Mouse (Mus musculus) hindbrain, embryonic 13.5 days (tissue): ENCODE data around the gene Zdhhc7. TPM values are rescaled to one million over a fixed set of nuclear protein-coding genes. Genes with fewer than 3 reads are reported as not detected.

ENCODE experiments used
- ATAC-seq: fragments of 200-750 bp; cut with Nextera tagmentation; 2 replicates; pipeline ENCODE4 v1.8.0; 2017; ENCODE audit warnings: moderate TSS enrichment; ENCODE audit not compliant: low FRiP score
- H3K27ac ChIP-seq: fragments of 300-500 bp; sonication (generic); 2 replicates; pipeline ENCODE4 v1.5.1; 2015; ENCODE audit warnings: inconsistent platforms, mild to moderate bottlenecking, moderate library complexity
- H3K27me3 ChIP-seq: fragments of 300-500 bp; sonication (generic); 2 replicates; pipeline ENCODE4 v1.6.1; 2015; ENCODE audit warnings: mild to moderate bottlenecking, inconsistent platforms
- H3K36me3 ChIP-seq: fragments of 300-500 bp; sonication (generic); 2 replicates; pipeline ENCODE4 v1.6.1; 2015; ENCODE audit warnings: mild to moderate bottlenecking, inconsistent platforms
- H3K4me1 ChIP-seq: fragments of 300-500 bp; sonication (generic); replicated peaks from 2 replicates; pipeline ENCODE4 v1.6.1; 2015; ENCODE audit warnings: inconsistent platforms
- H3K4me2 ChIP-seq: fragments of 300-500 bp; sonication (generic); 2 replicates; pipeline ENCODE4 v1.6.1; 2015; ENCODE audit warnings: inconsistent platforms, mild to moderate bottlenecking, moderate library complexity
- H3K4me3 ChIP-seq: fragments of 300-500 bp; sonication (generic); 2 replicates; pipeline ENCODE4 v1.5.1; 2015; ENCODE audit warnings: mild to moderate bottlenecking, inconsistent platforms
- H3K9ac ChIP-seq: fragments of 300-500 bp; sonication (generic); 2 replicates; pipeline ENCODE4 v1.6.1; 2015; ENCODE audit warnings: mild to moderate bottlenecking, inconsistent platforms
- H3K9me3 ChIP-seq: fragments of 300-500 bp; sonication (generic); 2 replicates; pipeline ENCODE4 v1.6.1; 2016; ENCODE audit warnings: inconsistent platforms
- WGBS: fragments of 180-500 bp; shearing (Covaris S2); methylation state at CpG from one replicate; pipeline ENCODE4 v1.1.7; 2015; 5-methylcytosine and 5-hydroxymethylcytosine counted together
- polyA plus RNA-seq: library from polyadenylated mRNA; unstranded; fragments of >200 nt; fragmentation: Nextera tagmentation; extraction: Ambion mirVana; gene quantifications from 2 replicates; pipeline ENCODE4 v1.2.1, GENCODE M21; 2015

The Zdhhc7 gene
- polyA plus RNA-seq, 1 experiment from 2014 or later: 27.9 TPM

DNA sequence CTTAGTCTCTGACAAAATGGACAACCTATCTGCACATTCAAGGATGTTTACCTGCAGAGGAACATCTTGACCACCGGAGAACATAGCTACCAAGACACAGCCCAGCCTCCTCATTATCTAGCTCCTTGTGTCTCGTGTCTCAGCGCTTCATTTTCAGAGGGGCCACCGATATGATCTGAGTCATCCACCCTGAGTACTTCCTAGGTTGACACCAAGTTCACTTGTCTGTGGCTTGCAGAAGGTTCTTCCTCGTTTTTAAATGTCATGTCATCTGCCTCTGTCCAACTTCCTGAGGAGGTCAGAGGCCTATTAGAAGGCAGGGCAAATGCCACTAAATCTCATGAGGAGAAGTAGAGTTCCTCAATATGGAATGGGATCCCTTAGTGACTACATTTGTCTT is 11.3 kb upstream of the Zdhhc7 start:
- Histone ChIP-seq H3K9ac (no peak overlapping the region), H3K4me2 (no peak overlapping the region), H3K4me3 (no peak overlapping the region), H3K36me3 (peaks cover 3% of the 10 kb centered on the region; the same call in 1 of the 2 replicates), H3K27ac (no peak overlapping the region), H3K4me1 (peaks cover 17% of the 10 kb centered on the region), H3K9me3 (no peaks in the 10 kb centered on the region), H3K27me3 (peaks cover 29% of the 10 kb centered on the region)
- 86% methylated on average over 5 of the region's 5 CpGs for WGBS
- ATAC-seq: no peak

DNA sequence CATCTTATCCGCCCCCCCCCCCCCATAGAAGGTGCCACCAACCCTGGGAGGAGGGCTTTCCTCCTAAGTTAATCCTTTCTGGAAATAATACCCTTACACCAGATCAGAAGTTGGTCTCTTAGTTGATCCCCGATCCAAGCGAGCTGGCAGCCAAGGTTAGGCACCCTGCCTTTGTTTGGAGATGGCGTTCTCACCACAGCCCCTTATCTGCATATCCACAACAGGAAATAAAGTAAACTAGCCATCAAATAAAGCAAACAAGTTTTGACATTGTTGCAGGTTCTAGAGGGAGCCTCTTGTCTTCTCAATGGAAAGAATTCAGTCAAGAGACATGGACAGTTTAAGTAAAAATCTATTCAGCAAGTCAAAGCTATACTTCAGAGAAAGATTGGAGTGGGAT is 10.1 kb upstream of the Zdhhc7 start:
- no peak overlapping the region for H3K4me2 ChIP-seq
- no peak overlapping the region for H3K27ac ChIP-seq
- peaks cover 3% of the 10 kb centered on the region; the same call in 1 of the 2 replicates for H3K36me3 ChIP-seq
- WGBS: 66% methylated on average over 4 of the region's 4 CpGs
- no peak overlapping the region for H3K9ac ChIP-seq
- ATAC-seq: no peak
- no peak overlapping the region for H3K4me3 ChIP-seq
- peaks cover 17% of the 10 kb centered on the region for H3K4me1 ChIP-seq
- no peaks in the 10 kb centered on the region for H3K9me3 ChIP-seq
- peaks cover 20% of the 10 kb centered on the region for H3K27me3 ChIP-seq

DNA sequence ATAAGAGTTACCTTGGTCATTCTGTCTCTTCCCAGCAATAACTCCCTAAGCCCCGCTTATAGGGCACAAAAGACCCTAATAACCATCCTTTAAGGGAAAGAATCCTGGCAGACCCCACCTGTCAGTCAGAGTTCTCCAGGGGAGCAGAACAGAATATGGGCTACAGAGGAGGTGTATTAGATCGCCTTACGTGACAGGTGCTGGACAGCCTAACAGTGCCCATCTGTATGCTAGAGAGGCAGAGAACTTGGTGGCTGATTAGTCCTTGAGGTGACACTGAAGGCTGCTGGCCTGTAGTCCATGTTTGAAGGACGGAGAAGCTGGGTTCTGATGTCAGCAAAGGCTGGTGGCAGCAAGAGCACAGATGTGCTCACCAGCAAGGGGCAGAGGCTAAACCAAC is 9.7 kb upstream of the Zdhhc7 start:
- no peak for ATAC-seq
- Histone ChIP-seq H3K4me1 (peaks cover 17% of the 10 kb centered on the region), H3K4me3 (no peak overlapping the region), H3K27ac (no peak overlapping the region), H3K4me2 (no peak overlapping the region), H3K9ac (no peak overlapping the region), H3K27me3 (peaks cover 16% of the 10 kb centered on the region), H3K9me3 (no peaks in the 10 kb centered on the region), H3K36me3 (peaks cover 3% of the 10 kb centered on the region; the same call in 1 of the 2 replicates)
- 90% methylated on average over 4 of the region's 4 CpGs for WGBS

DNA sequence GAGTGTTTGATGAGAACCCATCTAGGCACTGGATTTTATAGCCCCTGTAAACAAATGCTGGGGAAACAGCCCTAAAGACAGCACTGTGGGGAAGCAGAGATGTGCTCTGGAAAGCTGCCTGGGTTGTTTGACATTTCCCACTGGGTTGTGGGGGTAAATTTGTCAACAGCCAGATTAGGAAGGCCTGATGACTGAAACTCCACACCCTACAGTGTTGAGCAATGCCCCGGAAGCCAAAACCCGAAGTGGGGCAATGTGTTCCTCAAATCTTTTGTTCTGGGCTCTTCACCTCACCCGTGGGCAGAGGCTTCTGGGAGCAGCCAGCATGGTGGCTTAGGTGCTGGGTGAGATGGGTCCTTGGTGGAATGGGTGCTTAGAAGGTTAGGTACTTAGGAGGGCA is 7.9 kb upstream of the Zdhhc7 start:
- no peak overlapping the region for H3K4me2 ChIP-seq
- H3K9ac ChIP-seq: no peak overlapping the region
- H3K36me3 ChIP-seq: peaks cover 5% of the 10 kb centered on the region
- 70% methylated on average over 3 of the region's 3 CpGs for WGBS
- no peaks in the 10 kb centered on the region for H3K9me3 ChIP-seq
- no peak overlapping the region for H3K27ac ChIP-seq
- no peak overlapping the region for H3K4me3 ChIP-seq
- ATAC-seq: no peak
- H3K27me3 ChIP-seq: no peaks in the 10 kb centered on the region; the same call in 1 of the 2 replicates
- peaks cover 12% of the 10 kb centered on the region for H3K4me1 ChIP-seq

DNA sequence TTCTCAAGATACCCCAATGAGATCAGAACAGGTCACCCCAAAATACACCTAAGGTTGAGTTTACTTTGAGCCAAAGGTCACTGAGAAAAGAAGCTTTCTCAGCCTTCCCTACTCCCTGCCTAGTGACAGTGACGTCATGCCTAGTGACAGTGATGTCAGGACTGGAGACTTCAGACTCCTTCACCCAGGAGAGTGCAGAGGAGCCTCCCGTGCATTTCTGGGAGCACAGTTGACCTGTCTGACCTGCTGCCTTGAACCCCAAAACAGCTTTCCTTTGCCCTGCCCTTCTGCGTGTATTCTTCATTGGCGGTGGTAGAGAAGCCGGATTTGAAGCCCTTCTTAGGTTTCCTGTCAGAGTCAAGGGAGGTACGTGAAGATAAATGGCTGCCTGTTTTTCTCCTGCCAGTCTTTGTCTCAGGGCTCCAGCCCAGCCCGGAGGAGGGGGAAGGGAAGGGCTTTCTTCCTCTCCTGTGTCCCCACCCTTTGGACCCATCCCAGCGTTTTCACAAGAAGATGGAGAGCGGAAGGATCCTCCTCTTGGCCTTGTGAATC is 3.5 kb upstream of the Zdhhc7 start:
- Histone ChIP-seq H3K9ac (no peak overlapping the region), H3K4me3 (no peak overlapping the region), H3K9me3 (no peaks in the 10 kb centered on the region), H3K4me1 (peaks cover 35% of the 10 kb centered on the region), H3K4me2 (no peak overlapping the region), H3K36me3 (peaks cover 5% of the 10 kb centered on the region), H3K27ac (no peak overlapping the region; the same call in 1 of the 2 replicates), H3K27me3 (no peaks in the 10 kb centered on the region; the same call in 1 of the 2 replicates)
- no peak for ATAC-seq
- 70% methylated on average over 9 of the region's 9 CpGs for whole genome bisulfite sequencing

DNA sequence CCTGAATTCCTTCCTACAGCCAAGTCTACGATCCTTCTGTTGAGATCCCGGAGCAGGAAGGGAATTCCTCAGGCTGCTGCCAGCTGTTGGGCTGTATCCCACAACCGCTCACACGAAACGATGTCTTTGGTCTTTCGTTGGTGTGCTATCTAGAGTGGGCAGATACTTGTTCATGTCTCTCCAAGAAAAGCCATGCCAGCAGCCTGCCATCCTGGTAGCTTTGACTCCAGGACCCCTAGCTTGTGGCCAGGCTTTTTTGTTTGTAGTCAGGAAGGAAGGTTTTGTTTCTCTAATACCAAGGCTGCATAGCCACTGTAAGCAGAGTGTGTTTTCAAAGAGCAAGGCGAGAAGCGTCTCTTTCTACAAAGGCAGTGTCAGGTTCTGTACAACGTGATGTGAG is 2.6 kb upstream of the Zdhhc7 start:
- no peaks in the 10 kb centered on the region for H3K9me3 ChIP-seq
- peaks cover 43% of the 10 kb centered on the region for H3K4me1 ChIP-seq
- no peak overlapping the region for H3K9ac ChIP-seq
- no peak overlapping the region for H3K4me2 ChIP-seq
- no peaks in the 10 kb centered on the region for H3K27me3 ChIP-seq
- no peak overlapping the region for H3K4me3 ChIP-seq
- 90% methylated on average over 9 of the region's 9 CpGs for whole genome bisulfite sequencing
- ATAC-seq: no peak
- peaks cover 5% of the 10 kb centered on the region for H3K36me3 ChIP-seq
- H3K27ac ChIP-seq: no peak overlapping the region

DNA sequence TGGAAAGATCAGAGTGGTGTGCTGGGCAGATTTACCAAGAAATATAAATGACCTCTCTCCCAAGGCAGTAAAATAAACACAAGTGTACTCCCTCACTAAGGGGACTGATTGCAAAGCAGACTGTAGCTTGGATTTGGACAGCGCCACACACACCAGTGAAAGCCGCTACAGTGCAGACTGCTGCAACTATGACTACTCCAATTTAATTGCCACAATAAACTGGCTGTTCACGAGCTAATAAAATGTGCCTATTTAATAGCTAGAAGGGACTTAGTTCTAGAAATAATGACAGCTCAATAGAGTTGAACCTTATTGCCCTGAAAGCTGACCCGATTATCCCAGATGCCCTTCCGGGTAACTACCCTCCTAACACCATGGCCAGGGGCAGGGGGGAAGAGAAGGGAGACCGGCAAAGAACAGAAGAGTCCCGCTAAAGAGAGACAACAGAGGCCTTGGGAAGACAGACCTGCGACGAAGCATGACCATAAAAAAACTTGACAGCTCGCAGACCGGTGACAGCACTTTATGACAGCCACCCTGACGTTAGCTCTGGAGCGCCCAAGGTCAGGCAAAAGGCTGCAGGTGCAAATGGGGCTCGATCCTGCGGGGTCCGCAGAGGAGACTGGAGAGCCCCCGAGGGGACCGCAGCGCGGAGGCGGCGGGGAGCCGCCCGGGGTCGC is 754 bp downstream of the Zdhhc7 start:
- H3K9ac ChIP-seq: peak overlapping the region; percentile 96
- peak overlapping the region; percentile 94 for H3K4me2 ChIP-seq
- peaks cover 2% of the 10 kb centered on the region; the same call in 1 of the 2 replicates for H3K36me3 ChIP-seq
- H3K4me1 ChIP-seq: peaks cover 47% of the 10 kb centered on the region
- H3K9me3 ChIP-seq: no peaks in the 10 kb centered on the region
- H3K27ac ChIP-seq: peak overlapping the region; percentile 94
- 8% methylated on average over 25 of the region's 25 CpGs for WGBS
- H3K27me3 ChIP-seq: no peaks in the 10 kb centered on the region
- H3K4me3 ChIP-seq: peak overlapping the region; percentile 97
- 0 out of 2 replicates have a peak, but pooled peaks have one; percentile 21 for ATAC-seq

DNA sequence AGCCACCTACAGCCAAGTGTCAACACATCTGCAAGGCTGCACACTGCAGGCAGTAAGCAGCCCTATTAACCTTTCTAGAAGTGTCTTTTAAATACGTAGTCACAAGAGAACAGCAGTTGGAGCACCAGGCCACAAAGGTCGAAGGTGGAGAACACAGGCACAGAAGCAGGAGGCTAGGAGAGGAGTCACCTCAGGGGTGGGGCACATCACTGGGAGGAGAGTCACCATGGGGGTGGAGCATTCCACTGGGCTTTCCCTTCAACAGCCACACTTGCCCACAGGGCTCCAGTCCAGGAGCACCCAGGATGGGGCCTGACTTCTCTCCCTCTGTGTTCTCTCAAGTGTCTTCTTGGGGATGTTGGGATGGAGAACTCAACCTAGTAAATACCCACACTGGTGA is 4.8 kb downstream of the Zdhhc7 start:
- ATAC-seq: no peak
- Histone ChIP-seq H3K36me3 (peaks cover 29% of the 10 kb centered on the region), H3K9ac (no peak overlapping the region), H3K4me1 (peaks cover 27% of the 10 kb centered on the region), H3K4me2 (no peak overlapping the region), H3K27me3 (no peaks in the 10 kb centered on the region), H3K27ac (no peak overlapping the region), H3K4me3 (no peak overlapping the region), H3K9me3 (no peaks in the 10 kb centered on the region)
- WGBS: 77% methylated on average over 2 of the region's 2 CpGs

DNA sequence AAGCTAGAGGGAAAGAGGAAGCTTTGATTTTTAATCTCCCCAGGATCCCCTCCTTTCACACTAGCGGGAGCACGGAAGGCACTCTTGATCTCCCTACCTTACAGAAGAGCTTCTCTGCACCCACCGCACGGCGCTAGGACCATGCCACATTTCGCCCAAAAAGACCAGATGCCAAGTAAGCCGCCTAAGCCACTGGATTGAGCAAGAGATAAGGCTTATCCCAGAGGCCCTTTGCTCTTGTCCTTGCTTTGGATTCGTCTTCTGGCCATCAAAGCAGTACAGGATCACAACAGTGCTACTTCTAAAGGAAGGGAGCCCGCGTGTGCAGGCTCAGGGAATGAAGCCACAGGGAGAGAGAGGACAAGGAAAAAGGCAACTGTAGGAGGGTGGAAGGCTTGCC is 6.5 kb downstream of the Zdhhc7 start:
- Histone ChIP-seq H3K9ac (peak overlapping the region; percentile 13; the same call in 1 of the 2 replicates), H3K4me3 (no peak overlapping the region), H3K27me3 (no peaks in the 10 kb centered on the region), H3K9me3 (no peaks in the 10 kb centered on the region), H3K4me1 (peaks cover 18% of the 10 kb centered on the region), H3K4me2 (no peak overlapping the region), H3K27ac (no peak overlapping the region), H3K36me3 (peaks cover 44% of the 10 kb centered on the region)
- no peak for ATAC-seq
- 92% methylated on average over 10 of the region's 10 CpGs for WGBS

DNA sequence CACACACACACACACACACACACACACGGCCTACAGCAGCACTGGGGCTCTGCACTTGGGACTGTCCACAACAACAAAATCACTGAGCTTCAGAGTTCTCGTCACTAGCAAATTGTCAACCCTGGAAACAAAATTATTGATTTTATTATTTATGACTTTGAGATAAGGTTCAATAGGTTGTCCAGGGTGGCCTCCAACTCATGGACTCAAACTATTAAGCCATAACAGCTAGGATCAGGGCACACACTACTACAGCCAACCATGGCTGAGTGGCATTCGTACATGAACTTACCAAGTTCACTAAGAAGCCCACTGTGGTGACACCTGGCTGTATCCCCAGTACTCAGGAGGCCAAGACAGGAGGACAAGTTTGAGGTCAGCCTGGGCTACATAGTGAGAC is 8.2 kb downstream of the Zdhhc7 start:
- H3K4me2 ChIP-seq: no peak overlapping the region
- H3K27me3 ChIP-seq: no peaks in the 10 kb centered on the region
- H3K36me3 ChIP-seq: peaks cover 54% of the 10 kb centered on the region
- H3K4me3 ChIP-seq: no peak overlapping the region
- no peak for ATAC-seq
- H3K9me3 ChIP-seq: no peaks in the 10 kb centered on the region
- no peak overlapping the region for H3K27ac ChIP-seq
- WGBS: 89% methylated on average over 3 of the region's 3 CpGs
- 0 out of 2 replicates have a peak, but pooled peaks cover 5% of the 10 kb centered on the region for H3K4me1 ChIP-seq
- no peak overlapping the region for H3K9ac ChIP-seq

DNA sequence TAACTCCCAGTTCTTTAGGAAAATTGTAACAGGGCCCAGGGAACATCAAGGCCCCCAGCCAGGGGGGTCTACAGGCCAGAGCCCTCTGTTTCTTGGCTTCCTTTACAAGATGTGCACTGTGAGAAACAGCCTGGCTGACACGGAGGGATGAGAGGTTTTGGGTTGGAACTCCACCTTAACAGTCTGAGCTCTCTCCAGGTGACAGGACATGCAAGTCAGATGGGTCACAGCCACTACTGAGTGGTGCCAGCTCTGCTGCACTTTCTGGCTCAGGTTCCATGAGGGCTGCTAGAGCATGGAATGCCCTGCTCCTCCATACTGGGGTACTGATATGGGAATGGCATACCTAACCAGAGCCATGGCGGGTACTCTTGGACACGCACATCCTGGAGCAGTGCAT is 10.2 kb downstream of the Zdhhc7 start:
- Histone ChIP-seq H3K4me1 (0 out of 2 replicates have a peak, but pooled peaks cover 5% of the 10 kb centered on the region), H3K36me3 (peaks cover 74% of the 10 kb centered on the region), H3K9ac (no peak overlapping the region), H3K27ac (no peak overlapping the region), H3K4me2 (no peak overlapping the region), H3K9me3 (no peaks in the 10 kb centered on the region), H3K27me3 (no peaks in the 10 kb centered on the region), H3K4me3 (no peak overlapping the region)
- WGBS: 93% methylated on average over 3 of the region's 3 CpGs
- no peak for ATAC-seq

DNA sequence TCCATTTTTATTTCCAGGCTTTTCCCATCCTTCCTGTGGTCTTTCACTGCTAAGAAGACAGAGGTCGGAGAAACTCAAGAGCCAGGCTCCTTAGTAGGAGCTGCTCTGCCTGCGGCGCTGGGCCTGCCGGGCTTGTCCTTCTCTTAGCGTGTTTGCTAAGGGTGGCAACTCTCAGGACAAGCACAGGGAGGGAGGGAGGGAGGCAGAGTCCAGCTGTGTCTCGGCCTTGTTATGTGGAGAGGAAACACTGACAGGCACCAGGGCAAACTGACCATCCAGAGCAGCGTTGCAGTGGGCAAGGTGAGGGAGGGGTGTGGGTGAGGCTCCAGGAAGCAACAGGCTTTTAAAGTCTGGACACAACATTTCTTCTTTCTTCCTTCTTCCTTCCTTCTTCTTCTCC is 11.8 kb downstream of the Zdhhc7 start:
- peaks cover 86% of the 10 kb centered on the region for H3K36me3 ChIP-seq
- H3K9me3 ChIP-seq: no peaks in the 10 kb centered on the region
- H3K4me1 ChIP-seq: 0 out of 2 replicates have a peak, but pooled peaks cover 4% of the 10 kb centered on the region
- H3K9ac ChIP-seq: no peak overlapping the region
- no peak for ATAC-seq
- no peak overlapping the region for H3K27ac ChIP-seq
- H3K4me3 ChIP-seq: no peak overlapping the region
- H3K4me2 ChIP-seq: no peak overlapping the region
- 88% methylated on average over 7 of the region's 7 CpGs for WGBS
- H3K27me3 ChIP-seq: no peaks in the 10 kb centered on the region

DNA sequence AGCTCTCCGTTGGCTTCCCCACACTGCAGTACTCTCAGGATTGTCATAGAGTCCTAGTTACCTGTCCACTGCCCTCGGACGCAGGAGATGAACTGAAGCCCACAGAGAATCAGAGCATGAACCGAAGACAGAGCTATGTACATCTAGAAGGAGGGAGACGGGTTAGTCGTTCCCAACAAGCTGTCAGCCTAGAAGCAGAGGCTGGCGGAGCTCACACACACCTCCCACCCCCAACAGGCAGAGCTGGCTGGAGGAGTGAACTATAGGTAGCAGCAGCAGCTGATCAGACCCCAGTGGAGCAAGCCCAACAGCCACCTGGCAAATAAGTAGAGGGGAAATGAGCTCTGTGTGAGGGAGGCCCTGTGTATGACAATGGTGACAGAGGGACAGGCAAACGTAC is 16.5 kb downstream of the Zdhhc7 start:
- Histone ChIP-seq H3K27me3 (no peaks in the 10 kb centered on the region), H3K4me2 (no peak overlapping the region), H3K4me3 (no peak overlapping the region), H3K9ac (no peak overlapping the region), H3K27ac (no peak overlapping the region), H3K4me1 (no peaks in the 10 kb centered on the region), H3K36me3 (peaks cover 88% of the 10 kb centered on the region), H3K9me3 (no peaks in the 10 kb centered on the region)
- 93% methylated on average over 8 of the region's 8 CpGs for WGBS
- no peak for ATAC-seq
